Mouse (Mus musculus): ENCODE results near the gene Ttc36.

Ttc36 gene

GRCm38 (mm10) chr9:44802808-44803450 is at the start of gene Ttc36:
Gene Ttc36 (minus strand): TSS chr9:44803072.
- DNase-seq (ENCODE audit: low read depth, low spot score) = no peak

- no peak for DNase-seq (ENCODE audit: low read depth, low spot score)
These were observed 44.6 kb upstream of the Ttc36 start for GRCm38 (mm10) chr9:44847446-44847845.

GRCm38 (mm10) chr9:44841241-44841640 is 38.4 kb upstream of the Ttc36 start:
- peak; percentile 69 for DNase-seq (ENCODE audit: low read depth, low spot score)

DNA sequence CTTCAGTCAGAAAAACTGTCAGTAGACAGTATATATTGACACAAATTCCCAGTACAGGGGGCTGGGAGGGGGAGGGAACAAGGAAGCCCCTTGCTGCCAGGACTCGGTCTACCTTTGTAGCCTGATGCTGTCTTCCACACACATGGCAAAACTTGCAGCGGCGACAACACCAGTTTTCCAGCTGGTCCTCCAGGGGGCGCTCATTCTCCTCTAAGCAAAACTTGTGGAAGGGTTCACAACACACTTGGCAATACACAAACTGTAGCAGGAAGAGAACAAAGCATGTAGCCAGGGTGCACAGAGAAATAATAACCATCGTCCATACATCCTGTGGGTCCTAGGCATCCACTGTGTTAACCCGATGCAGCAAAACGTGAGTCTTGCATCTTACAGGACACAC is 33.6 kb upstream of the Ttc36 start:
- peak; percentile 87 for DNase-seq (ENCODE audit: low read depth, low spot score)

DNA sequence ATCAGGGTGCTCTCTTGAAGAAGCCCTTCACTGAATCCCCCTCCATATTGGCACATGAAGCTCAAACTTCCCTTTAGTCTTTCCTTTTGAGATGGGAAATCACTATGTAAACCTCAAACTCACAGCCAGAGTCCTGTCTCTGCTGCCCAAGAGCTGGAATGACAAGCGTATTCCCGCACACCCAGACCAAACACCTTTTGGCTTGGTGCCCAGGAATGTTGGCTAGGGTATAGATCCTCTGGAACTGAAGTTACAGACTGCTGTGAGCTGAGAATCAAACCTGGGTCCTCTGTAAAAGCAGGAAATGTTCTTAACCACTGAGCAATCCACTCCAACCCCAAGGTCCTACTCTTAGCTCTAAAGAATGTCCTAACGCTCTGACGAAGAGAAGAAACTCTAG is 29.5 kb upstream of the Ttc36 start:
- peak; percentile 34 for DNase-seq (ENCODE audit: low read depth, low spot score)

- DNase-seq (ENCODE audit: low read depth, low spot score) = no peak
These were observed 27.6 kb upstream of the Ttc36 start for GRCm38 (mm10) chr9:44830506-44830905.

- DNase-seq (ENCODE audit: low read depth, low spot score) = no peak
These were observed 26.1 kb upstream of the Ttc36 start for GRCm38 (mm10) chr9:44828944-44829343.

DNA sequence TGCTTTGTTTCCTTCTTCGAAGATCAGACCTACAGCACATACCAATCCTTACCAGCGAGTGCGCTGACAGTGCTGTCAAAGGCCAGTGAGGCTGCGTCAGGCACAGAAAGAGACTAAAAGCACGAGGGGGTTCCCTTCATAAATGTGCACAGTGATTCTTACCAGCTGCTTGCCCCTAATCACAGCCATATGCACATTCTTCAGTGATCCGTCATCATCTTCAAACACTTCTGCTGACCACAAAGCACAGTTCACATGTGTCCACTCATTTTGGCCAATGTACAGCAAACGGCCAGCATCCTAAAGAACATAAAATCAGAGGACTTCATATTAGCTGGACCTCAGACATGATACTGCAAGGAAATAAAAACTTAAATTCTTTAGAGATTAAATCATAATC is 23.8 kb upstream of the Ttc36 start:
- DNase-seq (ENCODE audit: low read depth, low spot score) = no peak

DNA sequence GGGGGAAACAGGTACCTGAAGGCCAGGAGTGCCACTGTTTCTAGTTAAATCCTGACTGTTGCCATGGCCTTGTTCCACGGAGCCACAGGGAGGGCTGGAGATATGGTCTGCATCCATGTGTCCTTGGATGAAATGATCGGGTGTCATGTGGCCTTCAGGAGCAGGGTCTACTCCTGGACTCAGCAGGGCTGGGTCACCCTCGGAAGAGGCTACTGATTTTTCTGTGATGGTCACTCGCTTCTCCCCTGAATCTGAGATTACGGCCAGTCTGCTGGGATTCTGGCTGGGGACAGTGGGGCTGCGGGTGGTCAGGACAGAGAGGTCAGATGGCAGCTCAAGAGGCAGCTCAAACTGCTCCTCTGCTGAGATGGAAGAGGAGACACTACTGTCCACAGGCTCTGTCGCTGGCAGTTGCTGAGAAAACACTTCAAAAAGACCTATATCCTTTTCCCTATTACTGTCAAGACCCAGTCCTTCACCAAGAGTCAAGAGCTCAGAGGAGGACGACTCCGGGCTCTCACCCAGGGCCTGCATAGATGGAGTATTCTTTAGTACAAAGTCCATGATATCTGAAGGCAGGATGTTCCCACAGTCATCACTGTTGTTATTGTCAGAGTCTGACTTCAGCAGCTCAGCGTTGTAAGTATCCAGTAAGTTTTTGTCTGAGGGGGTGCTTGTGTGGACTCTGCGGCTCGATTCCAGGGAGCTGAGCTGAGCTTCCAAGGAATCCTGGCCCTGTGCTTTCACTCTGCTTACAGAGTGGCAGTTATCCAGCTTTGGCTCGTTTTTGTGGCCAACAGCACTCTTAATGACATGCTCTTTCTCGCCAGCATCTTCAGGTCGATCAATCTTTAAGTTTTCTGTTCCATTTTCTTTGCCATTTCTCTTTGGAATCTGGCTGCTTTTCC is 17.3 kb upstream of the Ttc36 start:
- DNase-seq (ENCODE audit: low read depth, low spot score) = no peak

DNA sequence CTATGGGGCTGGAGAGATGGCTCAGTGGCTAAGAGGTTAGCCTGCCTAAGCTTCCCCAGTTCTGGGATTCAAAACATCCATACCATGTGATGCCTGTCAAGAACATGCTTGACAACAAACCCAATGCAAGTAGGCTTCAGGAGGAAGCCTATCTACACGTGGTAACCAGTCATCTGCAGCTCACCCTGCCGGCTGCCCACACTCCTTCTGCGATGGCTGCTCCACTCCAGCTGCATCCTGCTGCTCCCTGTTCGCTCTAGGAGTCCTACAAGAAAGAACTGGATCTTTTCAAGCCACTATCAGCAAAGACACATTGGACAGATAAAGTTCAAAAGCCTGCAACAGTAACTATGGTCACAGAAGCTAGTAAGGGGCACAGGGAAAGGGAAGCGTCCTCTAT is 14.7 kb upstream of the Ttc36 start:
- no peak for DNase-seq (ENCODE audit: low read depth, low spot score)

GRCm38 (mm10) chr9:44814179-44814578 is 11.3 kb upstream of the Ttc36 start:
- DNase-seq (ENCODE audit: low read depth, low spot score) = no peak

DNA sequence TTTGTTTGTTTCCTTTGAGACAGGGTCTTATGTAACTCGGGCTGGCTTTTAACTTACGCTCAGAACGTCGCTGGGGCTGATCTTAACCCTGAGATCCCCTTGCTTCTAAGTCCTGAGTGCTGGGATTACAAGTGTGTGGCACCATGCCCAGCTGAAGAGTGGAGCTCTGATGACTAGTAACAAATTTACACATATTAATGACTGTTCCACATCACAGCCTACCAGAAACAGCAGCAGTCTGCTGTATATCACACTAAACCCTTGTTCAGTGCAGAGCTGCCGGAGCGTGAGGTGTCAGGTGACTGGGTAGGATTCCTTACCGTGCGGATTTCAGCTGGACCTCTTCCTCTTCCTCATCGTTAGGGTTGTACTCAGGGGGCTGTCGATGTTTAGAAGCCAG is 7.4 kb upstream of the Ttc36 start:
- no peak for DNase-seq (ENCODE audit: low read depth, low spot score)

DNA sequence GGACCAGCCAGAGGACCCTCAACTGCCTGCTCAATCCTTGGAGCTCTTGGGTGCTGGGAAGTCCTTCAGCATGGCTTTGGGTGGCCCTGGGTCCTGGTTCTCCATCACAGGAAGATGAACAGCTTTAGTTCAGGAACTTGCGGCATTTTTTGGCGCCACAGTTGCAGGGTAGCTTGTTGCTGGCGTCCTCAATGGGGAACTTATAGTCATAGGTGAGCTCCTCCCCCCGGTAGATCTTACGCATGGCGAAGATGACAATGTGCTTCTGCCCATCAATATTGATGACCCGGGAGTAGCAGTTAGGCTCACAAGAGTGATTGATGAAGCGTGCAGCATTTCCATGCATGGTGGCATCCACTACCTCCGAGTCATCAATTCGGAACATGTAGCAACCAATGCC is 4.9 kb upstream of the Ttc36 start:
- no peak for DNase-seq (ENCODE audit: low read depth, low spot score)

GRCm38 (mm10) chr9:44807141-44807540 is 4.3 kb upstream of the Ttc36 start:
- no peak for DNase-seq (ENCODE audit: low read depth, low spot score)

DNA sequence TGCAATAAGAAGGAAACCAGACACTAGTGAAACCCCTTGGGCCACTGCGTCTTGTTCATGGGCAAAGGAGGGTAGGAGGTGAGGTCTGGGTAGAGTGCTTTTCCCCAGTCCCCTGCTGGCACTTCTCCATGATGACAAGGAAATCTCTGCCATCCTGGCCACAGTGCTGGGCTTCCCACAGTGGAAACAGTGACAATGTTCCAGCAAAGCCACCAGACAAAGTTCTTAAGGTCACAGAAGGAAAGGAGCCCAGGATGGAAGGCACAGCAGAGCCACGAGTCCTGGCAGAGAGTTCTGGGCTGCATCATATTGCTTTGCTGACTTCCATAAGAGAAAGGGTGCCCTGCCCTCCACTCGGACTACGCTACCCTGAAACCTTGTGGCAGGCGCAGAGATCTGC is 2.7 kb upstream of the Ttc36 start:
- DNase-seq (ENCODE audit: low read depth, low spot score) = no peak

DNA sequence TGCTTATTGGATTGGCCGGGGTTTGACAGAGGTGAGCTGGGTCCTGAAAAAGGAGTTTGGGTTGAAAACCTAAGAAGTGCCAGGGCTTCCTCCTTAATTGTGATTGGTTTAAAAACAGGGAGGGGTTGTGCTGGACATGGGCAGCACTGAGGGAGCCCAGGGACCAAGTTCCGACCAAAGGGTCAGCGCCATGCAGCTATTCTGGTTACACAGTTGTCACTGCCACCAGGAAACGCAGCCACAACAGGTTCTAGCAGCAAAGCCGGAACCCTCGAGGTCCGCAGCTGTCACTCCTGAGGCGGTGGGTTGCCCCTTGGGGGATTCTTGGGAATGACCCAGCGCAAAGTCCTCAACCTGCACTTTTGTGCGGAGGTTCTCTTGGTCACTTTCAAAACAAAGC is 1.8 kb upstream of the Ttc36 start:
- no peak for DNase-seq (ENCODE audit: low read depth, low spot score)

DNA sequence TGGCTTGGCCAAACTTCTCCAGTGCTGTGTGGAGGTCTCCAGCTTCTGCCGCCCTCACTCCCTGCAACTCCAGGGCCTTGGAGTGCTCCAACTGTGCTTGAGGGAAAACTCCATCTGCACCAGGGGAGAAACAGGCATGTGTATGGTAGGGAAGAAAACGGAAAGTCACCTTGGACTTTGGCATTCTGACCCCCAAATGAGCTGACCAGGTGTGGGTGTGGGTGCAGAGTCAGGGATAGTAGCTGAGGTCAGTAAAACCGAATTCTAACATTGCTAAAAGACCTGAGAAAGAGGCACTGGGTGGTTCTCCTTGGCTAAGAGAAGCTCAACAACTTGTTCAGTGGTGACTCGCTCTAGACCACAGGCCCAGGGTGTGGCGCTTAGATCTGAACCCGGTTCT is 1.2 kb downstream of the Ttc36 start:
- no peak for DNase-seq (ENCODE audit: low read depth, low spot score)

DNA sequence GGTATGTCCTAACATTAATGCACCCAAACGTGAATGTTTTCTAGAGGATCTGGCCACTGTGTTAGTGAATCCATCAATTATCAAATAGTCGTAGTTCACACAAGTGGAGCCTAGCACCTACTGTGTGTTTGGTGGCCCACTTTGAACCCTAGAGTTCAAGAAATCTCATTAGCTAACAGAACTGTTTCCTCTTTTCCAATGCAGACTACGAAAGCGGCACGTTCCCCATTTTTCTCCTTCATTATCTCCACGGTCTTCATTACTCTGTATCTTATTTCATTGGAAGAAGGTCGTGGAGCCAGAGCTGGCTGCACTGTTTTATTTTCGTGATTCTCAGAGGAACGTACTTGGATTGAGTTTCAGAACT is 2.9 kb downstream of the Ttc36 start:
- no peak for DNase-seq (ENCODE audit: low read depth, low spot score)

GRCm38 (mm10) chr9:44799102-44799957 is 3.5 kb downstream of the Ttc36 start, which contains the start of gene Tmem25:
Gene Tmem25 (minus strand): TSS chr9:44799307.
- DNase-seq (ENCODE audit: low read depth, low spot score) = peak; percentile 87

DNA sequence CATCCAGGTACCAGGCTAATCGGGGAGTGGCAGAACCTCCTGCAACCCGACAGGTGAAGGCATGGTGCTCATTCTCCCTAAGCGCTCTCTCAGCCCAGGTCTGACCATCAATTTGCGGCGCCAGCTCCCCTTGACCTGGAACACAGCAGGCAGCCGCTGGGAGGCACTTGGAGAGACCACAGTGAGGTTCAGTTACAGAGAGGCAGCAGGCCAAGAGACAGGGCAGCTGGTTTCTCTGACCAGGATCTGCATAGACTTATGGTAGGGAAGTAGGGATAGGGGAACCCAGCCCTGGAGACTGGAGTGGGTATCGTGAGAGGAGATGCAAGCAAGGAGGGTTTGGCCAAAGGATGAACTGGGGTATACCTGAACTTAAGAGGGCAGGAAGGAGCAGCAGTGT is 4.6 kb downstream of the Ttc36 start:
- no peak for DNase-seq (ENCODE audit: low read depth, low spot score)

DNA sequence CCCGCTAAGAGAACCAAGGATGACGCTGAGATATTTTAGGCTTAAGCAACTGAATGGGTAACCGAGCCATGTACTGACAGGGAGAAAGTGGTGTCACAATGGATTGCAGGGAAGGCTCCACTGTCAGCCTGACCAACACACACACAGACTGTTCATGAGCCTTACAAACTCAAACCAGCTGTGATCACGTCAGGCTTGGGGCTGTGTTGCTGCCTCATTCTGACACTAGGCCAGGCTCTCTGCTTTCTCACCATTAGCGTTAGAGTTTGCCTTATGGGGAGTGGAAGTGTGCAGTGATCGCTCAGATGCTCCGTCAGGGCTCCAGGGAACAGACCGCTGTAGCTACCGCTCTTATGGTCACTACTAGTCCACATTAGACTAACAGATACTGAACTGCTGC is 10.0 kb downstream of the Ttc36 start:
- no peak for DNase-seq (ENCODE audit: low read depth, low spot score)
